Mouse (Mus musculus) megakaryocyte-erythroid progenitor cell, adult 5-6 weeks (primary cell): ENCODE data around the gene Spata13. TPM values are rescaled to one million over a fixed set of nuclear protein-coding genes. Genes with fewer than 3 reads are reported as not detected.

Experiments used
- ATAC-seq: replicated peaks from 2 replicates; pipeline ENCODE4 v1.8.0; 2016; ENCODE audit warnings: mild to moderate bottlenecking, inconsistent platforms; ENCODE audit not compliant: severe bottlenecking, poor library complexity, low FRiP score, low TSS enrichment
- total RNA-seq, 2 experiments: library from RNA; stranded (forward) in 1 of 2; stranded (reverse) in 1 of 2; fragments of 200-1000, 215-1000 nt in 1 of 2; fragments of >200 nt in 1 of 2; fragmentation: Nextera tagmentation in 1 of 2; gene quantifications; 2 replicates each; pipeline ENCODE4 v1.2.3; 2014 to 2017

The Spata13 gene
- total RNA-seq, 2 experiments from 2014 or later: 1.7 to 3.0 TPM

GRCm38 (mm10) chr14:60636996-60637395 lies 3.2 kb downstream of the Spata13 start:
- no peak for ATAC-seq

- no peak for ATAC-seq
These were observed 4.4 kb downstream of the Spata13 start for GRCm38 (mm10) chr14:60638159-60638558.

GRCm38 (mm10) chr14:60639195-60639594 lies 5.4 kb downstream of the Spata13 start:
- no peak for ATAC-seq

GRCm38 (mm10) chr14:60641120-60641519 lies 7.3 kb downstream of the Spata13 start:
- ATAC-seq: no peak

GRCm38 (mm10) chr14:60642131-60642530 lies 8.3 kb downstream of the Spata13 start:
- no peak for ATAC-seq

- ATAC-seq: no peak
These were observed 9.5 kb downstream of the Spata13 start for GRCm38 (mm10) chr14:60643098-60643870.

- ATAC-seq: no peak
These were observed 12.6 kb downstream of the Spata13 start for GRCm38 (mm10) chr14:60646373-60646772.

GRCm38 (mm10) chr14:60647885-60648284 lies 14.1 kb downstream of the Spata13 start:
- ATAC-seq: no peak

GRCm38 (mm10) chr14:60648956-60649355 lies 15.2 kb downstream of the Spata13 start:
- ATAC-seq: no peak

GRCm38 (mm10) chr14:60653184-60653583 lies 19.4 kb downstream of the Spata13 start:
- no peak for ATAC-seq

- ATAC-seq: peak; percentile 100
These were observed 20.2 kb downstream of the Spata13 start for GRCm38 (mm10) chr14:60653977-60654376.

- ATAC-seq: no peak
These were observed 20.9 kb downstream of the Spata13 start for GRCm38 (mm10) chr14:60654708-60655107.

- ATAC-seq: no peak
These were observed 22.3 kb downstream of the Spata13 start for GRCm38 (mm10) chr14:60655941-60656700.

- no peak for ATAC-seq
These were observed 22.9 kb downstream of the Spata13 start for GRCm38 (mm10) chr14:60656701-60657085.

GRCm38 (mm10) chr14:60657891-60658290 lies 24.1 kb downstream of the Spata13 start:
- no peak for ATAC-seq

GRCm38 (mm10) chr14:60659498-60659897 lies 25.7 kb downstream of the Spata13 start:
- ATAC-seq: no peak

GRCm38 (mm10) chr14:60660591-60660990 lies 26.8 kb downstream of the Spata13 start:
- no peak for ATAC-seq

- ATAC-seq: no peak
These were observed 27.5 kb downstream of the Spata13 start for GRCm38 (mm10) chr14:60661281-60661680.

- no peak for ATAC-seq
These were observed 29.6 kb downstream of the Spata13 start for GRCm38 (mm10) chr14:60663309-60663940.

- no peak for ATAC-seq
These were observed 30.8 kb downstream of the Spata13 start for GRCm38 (mm10) chr14:60664641-60665040.
